Mouse (Mus musculus): ENCODE data around the gene Gm21983. TPM values are rescaled to one million over a fixed set of nuclear protein-coding genes. Genes with fewer than 3 reads are reported as not detected.

Gene Gm21983
- polyA plus RNA-seq, 1 experiment from 2014 or later: 0.81 TPM

GRCm38 (mm10) chr7:27133757-27134156 is 47.1 kb downstream of the Gm21983 start:
- no peak for DNase-seq (ENCODE audit: low spot score)
- WGBS: 86% methylated on average over 4 of the region's 4 CpGs
- no peaks in the 10 kb centered on the region for H3K27me3 ChIP-seq (ENCODE audit: low read depth, poor library complexity, severe bottlenecking)

GRCm38 (mm10) chr7:27133156-27133555 is 47.7 kb downstream of the Gm21983 start:
- Histone ChIP-seq H3K4me1 (no peaks in the 10 kb centered on the region), H3K27me3 (ENCODE audit: low read depth, poor library complexity, severe bottlenecking) (no peaks in the 10 kb centered on the region), H3K27ac (no peak overlapping the region), H3K4me3 (no peak overlapping the region), H3K9me3 (replicated peaks) (no peaks in the 10 kb centered on the region), H3K36me3 (no peaks in the 10 kb centered on the region)
- DNase-seq (ENCODE audit: low spot score): no peak
- 81% methylated on average over 12 of the region's 12 CpGs for WGBS

More at GRCm38 (mm10) chr7:27133757-27134156, 47.1 kb downstream of the Gm21983 start:
- H3K9me3 ChIP-seq (replicated peaks): no peaks in the 10 kb centered on the region
- H3K36me3 ChIP-seq: no peaks in the 10 kb centered on the region
- H3K4me3 ChIP-seq: no peak overlapping the region
- no peak overlapping the region for H3K27ac ChIP-seq
- H3K4me1 ChIP-seq: no peaks in the 10 kb centered on the region

- Histone ChIP-seq H3K4me1 (no peaks in the 10 kb centered on the region), H3K27me3 (ENCODE audit: low read depth, poor library complexity, severe bottlenecking) (no peaks in the 10 kb centered on the region), H3K27ac (no peak overlapping the region), H3K4me3 (no peak overlapping the region), H3K36me3 (no peaks in the 10 kb centered on the region), H3K9me3 (replicated peaks) (no peaks in the 10 kb centered on the region)
- peak; percentile 75 for DNase-seq (ENCODE audit: low spot score)
- WGBS: 17% methylated on average over 10 of the region's 10 CpGs
These were observed 48.3 kb downstream of the Gm21983 start for GRCm38 (mm10) chr7:27132588-27132987.

GRCm38 (mm10) chr7:27131387-27131786 is 49.5 kb downstream of the Gm21983 start:
- Histone ChIP-seq H3K4me3 (no peak overlapping the region), H3K9me3 (replicated peaks) (no peaks in the 10 kb centered on the region), H3K27ac (no peak overlapping the region), H3K36me3 (no peaks in the 10 kb centered on the region), H3K27me3 (ENCODE audit: low read depth, poor library complexity, severe bottlenecking) (no peaks in the 10 kb centered on the region), H3K4me1 (no peaks in the 10 kb centered on the region)
- WGBS: 69% methylated on average over 2 of the region's 2 CpGs
- DNase-seq (ENCODE audit: low spot score): no peak

- H3K9me3 ChIP-seq (replicated peaks): no peaks in the 10 kb centered on the region
- H3K27ac ChIP-seq: no peak overlapping the region
- no peaks in the 10 kb centered on the region for H3K27me3 ChIP-seq (ENCODE audit: low read depth, poor library complexity, severe bottlenecking)
- H3K4me3 ChIP-seq: no peak overlapping the region
- H3K36me3 ChIP-seq: no peaks in the 10 kb centered on the region
- no peak for DNase-seq (ENCODE audit: low spot score)
- 84% methylated on average over 22 of the region's 22 CpGs for WGBS
- no peaks in the 10 kb centered on the region for H3K4me1 ChIP-seq
These were observed 50.1 kb downstream of the Gm21983 start for GRCm38 (mm10) chr7:27130521-27131370.

GRCm38 (mm10) chr7:27129811-27130210 is 51.1 kb downstream of the Gm21983 start:
- no peaks in the 10 kb centered on the region for H3K36me3 ChIP-seq

GRCm38 (mm10) chr7:27128946-27129345 is 51.9 kb downstream of the Gm21983 start:
- DNase-seq (ENCODE audit: low spot score): no peak
- Histone ChIP-seq H3K9me3 (replicated peaks) (no peaks in the 10 kb centered on the region), H3K4me1 (no peaks in the 10 kb centered on the region), H3K27ac (no peak overlapping the region), H3K4me3 (no peak overlapping the region), H3K27me3 (ENCODE audit: low read depth, poor library complexity, severe bottlenecking) (no peaks in the 10 kb centered on the region), H3K36me3 (no peaks in the 10 kb centered on the region)
- 90% methylated on average over 13 of the region's 13 CpGs for WGBS

More at GRCm38 (mm10) chr7:27129811-27130210, 51.1 kb downstream of the Gm21983 start:
- H3K4me1 ChIP-seq: no peaks in the 10 kb centered on the region
- H3K27ac ChIP-seq: no peak overlapping the region
- no peaks in the 10 kb centered on the region for H3K9me3 ChIP-seq (replicated peaks)
- DNase-seq (ENCODE audit: low spot score): no peak
- 87% methylated on average over 12 of the region's 12 CpGs for WGBS
- H3K4me3 ChIP-seq: no peak overlapping the region
- no peaks in the 10 kb centered on the region for H3K27me3 ChIP-seq (ENCODE audit: low read depth, poor library complexity, severe bottlenecking)

- WGBS: 54% methylated on average over 3 of the region's 3 CpGs
- Histone ChIP-seq H3K4me1 (no peaks in the 10 kb centered on the region), H3K27ac (no peak overlapping the region), H3K27me3 (ENCODE audit: low read depth, poor library complexity, severe bottlenecking) (no peaks in the 10 kb centered on the region), H3K9me3 (replicated peaks) (no peaks in the 10 kb centered on the region), H3K4me3 (no peak overlapping the region), H3K36me3 (no peaks in the 10 kb centered on the region)
- no peak for DNase-seq (ENCODE audit: low spot score)
These were observed 52.7 kb downstream of the Gm21983 start for GRCm38 (mm10) chr7:27128162-27128561.

- no peak for DNase-seq (ENCODE audit: low spot score)
- Histone ChIP-seq H3K4me1 (0 out of 2 replicates have a peak, but pooled peaks cover 2% of the 10 kb centered on the region), H3K4me3 (no peak overlapping the region), H3K27ac (no peak overlapping the region), H3K36me3 (no peaks in the 10 kb centered on the region), H3K9me3 (replicated peaks) (no peaks in the 10 kb centered on the region), H3K27me3 (ENCODE audit: low read depth, poor library complexity, severe bottlenecking) (no peaks in the 10 kb centered on the region)
- WGBS: 86% methylated on average over 4 of the region's 4 CpGs
These were observed 55.9 kb downstream of the Gm21983 start for GRCm38 (mm10) chr7:27124969-27125368.

- Histone ChIP-seq H3K4me3 (no peak overlapping the region), H3K4me1 (0 out of 2 replicates have a peak, but pooled peaks cover 2% of the 10 kb centered on the region), H3K27me3 (ENCODE audit: low read depth, poor library complexity, severe bottlenecking) (no peaks in the 10 kb centered on the region), H3K27ac (no peak overlapping the region), H3K9me3 (replicated peaks) (no peaks in the 10 kb centered on the region), H3K36me3 (no peaks in the 10 kb centered on the region)
- DNase-seq (ENCODE audit: low spot score): no peak
- WGBS: 79% methylated on average over 5 of the region's 5 CpGs
These were observed 56.5 kb downstream of the Gm21983 start for GRCm38 (mm10) chr7:27124305-27124832.

- no peak for DNase-seq (ENCODE audit: low spot score)
- H3K27me3 ChIP-seq (ENCODE audit: low read depth, poor library complexity, severe bottlenecking): no peaks in the 10 kb centered on the region
- no peak within 1 kb of the TSS for H3K27ac ChIP-seq
- no peaks in the 10 kb centered on the region for H3K9me3 ChIP-seq (replicated peaks)
- H3K36me3 ChIP-seq: no peaks in the 10 kb centered on the region
- H3K4me1 ChIP-seq: peaks cover 7% of the 10 kb centered on the region; the same call in 1 of the 2 replicates
- no peak within 1 kb of the TSS for H3K4me3 ChIP-seq
These were observed 61.2 kb downstream of the Gm21983 start, which contains the start of gene Cyp2f2 for GRCm38 (mm10) chr7:27119676-27120075. Gene Cyp2f2, plus strand, starts transcription at chr7:27119909.
